Mouse (Mus musculus): ENCODE data around the gene Maml1. TPM values are rescaled to one million over a fixed set of nuclear protein-coding genes. Genes with fewer than 3 reads are reported as not detected.
A peak's percentile ranks its signal among the peaks of the same experiment; 100 is the strongest.

Maml1 gene
- polyA plus RNA-seq, 1 experiment from 2014 or later = 3.2 TPM

DNA sequence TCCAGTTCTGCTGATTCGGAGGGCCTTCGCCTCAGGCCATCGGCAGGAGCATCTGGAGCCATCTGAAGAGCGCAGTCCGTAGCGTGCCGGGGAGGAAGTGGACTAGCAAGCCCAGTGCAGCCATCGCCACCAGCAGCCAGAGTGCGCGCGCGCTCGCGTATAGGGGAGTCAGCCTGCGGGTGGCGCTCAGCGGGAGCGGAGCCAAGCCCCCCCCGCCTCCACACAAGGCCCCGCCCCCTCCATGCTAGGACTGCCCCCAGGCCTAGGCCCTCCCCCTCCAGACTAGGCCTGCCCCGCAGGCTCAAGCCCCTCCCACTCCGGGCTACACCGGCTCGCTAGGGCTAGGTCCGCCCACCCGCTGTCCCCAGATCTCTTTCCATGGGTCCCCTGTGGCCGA, 55.6 kb downstream of the Maml1 start:
- Histone ChIP-seq H3K27me3 (replicated peaks) (peaks cover 6% of the 10 kb centered on the region; the same call in 1 of the 2 replicates), H3K27ac (0 out of 2 replicates have a peak overlapping the region, but pooled peaks have one; percentile 37), H3K4me3 (peak overlapping the region; percentile 66), H3K36me3 (peaks cover 42% of the 10 kb centered on the region), H3K4me1 (peaks cover 50% of the 10 kb centered on the region), H3K4me2 (peak overlapping the region; percentile 100), H3K9me3 (replicated peaks) (no peaks in the 10 kb centered on the region), H3K9ac (peak overlapping the region; percentile 72)
- ATAC-seq = peak; percentile 91
- 4% methylated on average over 27 of the region's 27 CpGs for WGBS (ENCODE audit: insufficient replicate concordance)

GRCm38 (mm10) chr11:50234606-50235005, 57.5 kb downstream of the Maml1 start:
- Histone ChIP-seq H3K4me1 (peaks cover 57% of the 10 kb centered on the region), H3K4me3 (no peak overlapping the region), H3K27ac (no peak overlapping the region), H3K9ac (no peak overlapping the region), H3K27me3 (replicated peaks) (peaks cover 6% of the 10 kb centered on the region; the same call in 1 of the 2 replicates), H3K4me2 (no peak overlapping the region), H3K9me3 (replicated peaks) (no peaks in the 10 kb centered on the region), H3K36me3 (peaks cover 56% of the 10 kb centered on the region)
- WGBS (ENCODE audit: insufficient replicate concordance) = 88% methylated on average over 25 of the region's 25 CpGs
- ATAC-seq = no peak

DNA sequence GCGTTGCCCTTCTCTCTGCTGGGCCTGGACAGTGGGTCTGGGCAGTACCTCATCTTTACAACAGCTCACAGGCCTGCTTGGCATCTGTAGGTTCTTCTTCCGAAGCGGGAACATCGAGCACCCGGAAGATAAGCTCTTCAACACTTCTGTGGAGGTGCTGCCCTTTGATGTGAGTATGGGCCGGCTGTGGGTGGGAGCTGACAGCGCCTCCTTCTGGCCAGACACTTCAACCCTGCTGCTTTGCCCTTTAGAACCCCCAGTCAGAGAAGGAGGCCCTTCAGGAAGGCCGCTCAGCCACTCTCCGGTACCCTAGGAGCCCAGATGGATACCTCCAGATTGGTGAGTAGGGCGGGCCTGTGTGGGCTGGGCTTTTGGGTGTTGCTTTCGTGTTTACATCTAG, 58.1 kb downstream of the Maml1 start:
- peaks cover 57% of the 10 kb centered on the region for H3K4me1 ChIP-seq
- peaks cover 56% of the 10 kb centered on the region for H3K36me3 ChIP-seq
- peaks cover 6% of the 10 kb centered on the region; the same call in 1 of the 2 replicates for H3K27me3 ChIP-seq (replicated peaks)
- no peaks in the 10 kb centered on the region for H3K9me3 ChIP-seq (replicated peaks)
- H3K27ac ChIP-seq = no peak overlapping the region
- H3K4me3 ChIP-seq = no peak overlapping the region
- no peak for ATAC-seq
- H3K9ac ChIP-seq = no peak overlapping the region
- 81% methylated on average over 11 of the region's 11 CpGs for WGBS (ENCODE audit: insufficient replicate concordance)
- no peak overlapping the region for H3K4me2 ChIP-seq

GRCm38 (mm10) chr11:50233022-50233421, 59.1 kb downstream of the Maml1 start:
- Histone ChIP-seq H3K27me3 (replicated peaks) (peaks cover 6% of the 10 kb centered on the region; the same call in 1 of the 2 replicates), H3K4me2 (no peak overlapping the region), H3K36me3 (peaks cover 61% of the 10 kb centered on the region), H3K4me3 (no peak overlapping the region), H3K9ac (no peak overlapping the region), H3K27ac (no peak overlapping the region), H3K9me3 (replicated peaks) (no peaks in the 10 kb centered on the region), H3K4me1 (peaks cover 57% of the 10 kb centered on the region)
- no peak for ATAC-seq
- 87% methylated on average over 13 of the region's 13 CpGs for WGBS (ENCODE audit: insufficient replicate concordance)

DNA sequence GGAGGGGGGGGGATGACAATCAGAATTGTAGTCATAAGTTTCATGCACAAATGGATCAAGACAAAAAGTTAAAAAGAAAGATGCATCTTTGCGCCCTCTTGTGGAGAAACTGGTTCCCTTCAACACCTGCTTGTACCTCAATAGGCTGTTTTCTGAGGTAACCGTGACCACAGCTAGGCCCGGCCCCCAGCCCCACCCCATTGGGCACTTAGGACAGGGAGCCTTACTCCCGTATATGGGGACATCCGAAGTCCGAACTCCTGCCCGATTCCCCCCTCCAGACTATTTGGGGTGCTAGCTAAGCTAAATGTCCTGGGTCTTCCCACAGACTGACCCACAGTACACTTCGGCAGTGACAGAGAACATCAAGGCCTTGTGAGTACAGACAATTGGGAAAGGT, 60.7 kb downstream of the Maml1 start:
- ATAC-seq = no peak
- Histone ChIP-seq H3K4me3 (no peak overlapping the region), H3K27ac (no peak overlapping the region), H3K4me1 (peaks cover 60% of the 10 kb centered on the region), H3K27me3 (replicated peaks) (no peaks in the 10 kb centered on the region), H3K36me3 (peaks cover 68% of the 10 kb centered on the region), H3K4me2 (peak overlapping the region; percentile 45; the same call in 1 of the 2 replicates), H3K9me3 (replicated peaks) (no peaks in the 10 kb centered on the region), H3K9ac (no peak overlapping the region)
- 42% methylated on average over 8 of the region's 8 CpGs for WGBS (ENCODE audit: insufficient replicate concordance)

- Histone ChIP-seq H3K9ac (0 out of 2 replicates have a peak overlapping the region, but pooled peaks have one; percentile 20), H3K27ac (no peak overlapping the region), H3K27me3 (replicated peaks) (no peaks in the 10 kb centered on the region), H3K9me3 (replicated peaks) (no peaks in the 10 kb centered on the region), H3K4me1 (peaks cover 60% of the 10 kb centered on the region), H3K4me2 (peak overlapping the region; percentile 45), H3K36me3 (peaks cover 68% of the 10 kb centered on the region), H3K4me3 (peak overlapping the region; percentile 10; the same call in 1 of the 2 replicates)
- WGBS (ENCODE audit: insufficient replicate concordance) = 69% methylated on average over 45 of the region's 45 CpGs
- ATAC-seq = no peak
Observed at GRCm38 (mm10) chr11:50230481-50231304, 61.4 kb downstream of the Maml1 start.

DNA sequence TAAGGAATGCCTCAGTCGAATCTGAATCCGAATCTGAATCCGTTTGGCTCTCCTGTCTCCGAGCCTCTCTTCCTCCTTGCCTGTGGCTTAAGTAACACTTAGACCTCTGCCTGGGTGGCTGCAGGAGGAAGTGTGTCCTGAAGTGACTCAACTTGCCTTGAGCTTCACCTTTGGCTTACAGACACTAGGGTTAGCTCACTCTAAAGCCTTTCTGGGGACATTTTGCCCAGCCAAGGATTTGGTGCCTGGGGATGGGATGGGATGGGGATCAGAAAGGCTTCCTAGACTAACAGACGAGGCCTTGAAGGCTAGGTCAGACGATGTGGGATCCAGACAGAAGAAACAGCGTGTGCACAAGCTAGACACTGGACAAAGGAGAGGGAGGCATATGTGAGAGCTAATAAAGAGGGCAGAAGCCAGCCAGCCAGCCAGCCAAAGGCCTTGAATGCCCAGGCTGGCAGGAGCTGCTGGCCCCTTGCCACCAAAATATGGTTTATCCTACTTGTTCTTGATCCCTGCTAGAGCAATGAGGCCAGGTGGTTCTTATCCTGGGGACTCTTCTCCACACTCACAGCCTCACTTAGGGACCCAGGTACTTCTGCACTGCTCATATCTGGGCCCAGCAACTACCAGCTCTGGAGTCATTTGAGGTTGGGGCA, 62.7 kb downstream of the Maml1 start:
- no peak for ATAC-seq
- Histone ChIP-seq H3K27ac (no peak overlapping the region; the same call in 1 of the 2 replicates), H3K27me3 (replicated peaks) (no peaks in the 10 kb centered on the region), H3K4me3 (no peak overlapping the region), H3K9ac (no peak overlapping the region), H3K4me2 (no peak overlapping the region), H3K4me1 (peaks cover 57% of the 10 kb centered on the region), H3K9me3 (replicated peaks) (no peaks in the 10 kb centered on the region), H3K36me3 (peaks cover 55% of the 10 kb centered on the region)
- WGBS (ENCODE audit: insufficient replicate concordance) = 60% methylated on average over 7 of the region's 7 CpGs

DNA sequence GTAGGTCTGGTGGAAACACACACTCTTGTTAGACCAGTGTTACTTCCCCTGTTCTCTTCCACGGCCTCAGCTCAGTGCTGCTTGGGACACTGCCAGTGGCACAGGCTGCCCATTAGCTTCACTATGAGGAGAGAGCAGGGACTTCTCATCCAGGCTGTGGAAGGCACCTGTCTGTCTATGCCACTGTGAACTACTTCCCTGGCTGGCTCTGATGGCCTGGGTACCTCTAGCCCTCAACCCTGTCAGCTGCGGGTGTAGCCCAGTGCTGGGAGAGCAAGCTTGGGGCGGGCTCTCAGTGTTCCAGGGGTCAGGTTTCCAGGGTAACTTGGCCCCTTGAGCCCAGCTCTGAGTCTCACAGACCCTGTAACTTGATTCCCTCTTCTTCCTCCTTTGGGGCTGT, 63.3 kb downstream of the Maml1 start:
- H3K36me3 ChIP-seq = peaks cover 49% of the 10 kb centered on the region
- WGBS (ENCODE audit: insufficient replicate concordance) = 57% methylated on average over 3 of the region's 3 CpGs
- H3K9ac ChIP-seq = 0 out of 2 replicates have a peak overlapping the region, but pooled peaks have one; percentile 3

DNA sequence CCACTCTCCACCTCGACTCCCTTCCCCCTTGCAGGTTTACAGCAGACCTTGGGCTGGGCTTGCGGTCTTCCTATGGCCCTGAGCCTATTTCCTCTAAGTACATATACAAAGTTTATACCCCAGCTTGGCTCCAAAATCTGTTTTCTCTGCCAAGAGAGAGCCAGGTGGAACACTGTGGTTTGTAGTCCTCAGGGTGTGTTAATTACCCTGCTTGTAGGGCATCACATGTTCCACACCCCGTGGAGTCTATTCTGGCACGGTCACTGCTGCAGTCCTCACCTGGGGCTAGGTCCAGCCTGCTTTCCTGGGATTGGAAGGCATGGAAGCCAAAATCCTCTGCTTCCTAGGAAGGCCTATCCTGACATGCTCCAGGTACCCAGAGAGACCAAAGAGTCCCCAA, 64.4 kb downstream of the Maml1 start:
- no peaks in the 10 kb centered on the region for H3K27me3 ChIP-seq (replicated peaks)
- H3K9me3 ChIP-seq (replicated peaks) = no peaks in the 10 kb centered on the region
- no peak for ATAC-seq
- WGBS (ENCODE audit: insufficient replicate concordance) = 79% methylated on average over 4 of the region's 4 CpGs
- H3K4me1 ChIP-seq = peaks cover 72% of the 10 kb centered on the region
- H3K9ac ChIP-seq = 0 out of 2 replicates have a peak overlapping the region, but pooled peaks have one; percentile 12
- H3K27ac ChIP-seq = peak overlapping the region; percentile 98
- H3K4me2 ChIP-seq = peak overlapping the region; percentile 86
- H3K4me3 ChIP-seq = no peak overlapping the region
- peaks cover 38% of the 10 kb centered on the region for H3K36me3 ChIP-seq

More for the DNA sequence above, 63.3 kb downstream of the Maml1 start:
- peaks cover 62% of the 10 kb centered on the region for H3K4me1 ChIP-seq
- H3K27ac ChIP-seq = peak overlapping the region; percentile 0; the same call in 1 of the 2 replicates
- H3K4me2 ChIP-seq = no peak overlapping the region
- H3K9me3 ChIP-seq (replicated peaks) = no peaks in the 10 kb centered on the region
- no peak for ATAC-seq
- no peaks in the 10 kb centered on the region for H3K27me3 ChIP-seq (replicated peaks)
- no peak overlapping the region for H3K4me3 ChIP-seq

DNA sequence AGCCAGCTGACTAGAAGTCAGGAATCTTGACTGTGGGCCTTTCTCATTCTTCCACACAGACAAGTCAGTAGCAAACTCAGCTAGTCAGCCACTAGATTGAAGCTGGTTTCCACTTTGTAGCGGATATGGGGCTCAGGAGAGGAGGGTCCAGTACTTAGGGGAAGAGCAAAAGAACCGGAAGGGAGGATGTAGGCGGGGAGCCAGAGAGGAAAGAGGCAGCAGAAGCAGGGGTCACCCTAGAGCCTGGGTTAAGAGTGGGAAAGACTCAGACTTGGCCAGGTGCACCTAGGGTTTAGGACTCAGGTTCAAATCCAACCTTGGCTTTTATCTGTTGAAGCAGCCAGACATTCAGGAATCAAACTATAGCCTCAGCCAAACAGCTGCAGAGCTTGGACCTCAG, 64.9 kb downstream of the Maml1 start:
- Histone ChIP-seq H3K27ac (peak overlapping the region; percentile 98), H3K9me3 (replicated peaks) (no peaks in the 10 kb centered on the region), H3K9ac (peak overlapping the region; percentile 98), H3K27me3 (replicated peaks) (no peaks in the 10 kb centered on the region), H3K36me3 (peaks cover 33% of the 10 kb centered on the region), H3K4me1 (peaks cover 77% of the 10 kb centered on the region), H3K4me2 (peak overlapping the region; percentile 86), H3K4me3 (peak overlapping the region; percentile 91)
- 68% methylated on average over 3 of the region's 3 CpGs for WGBS (ENCODE audit: insufficient replicate concordance)
- no peak for ATAC-seq

DNA sequence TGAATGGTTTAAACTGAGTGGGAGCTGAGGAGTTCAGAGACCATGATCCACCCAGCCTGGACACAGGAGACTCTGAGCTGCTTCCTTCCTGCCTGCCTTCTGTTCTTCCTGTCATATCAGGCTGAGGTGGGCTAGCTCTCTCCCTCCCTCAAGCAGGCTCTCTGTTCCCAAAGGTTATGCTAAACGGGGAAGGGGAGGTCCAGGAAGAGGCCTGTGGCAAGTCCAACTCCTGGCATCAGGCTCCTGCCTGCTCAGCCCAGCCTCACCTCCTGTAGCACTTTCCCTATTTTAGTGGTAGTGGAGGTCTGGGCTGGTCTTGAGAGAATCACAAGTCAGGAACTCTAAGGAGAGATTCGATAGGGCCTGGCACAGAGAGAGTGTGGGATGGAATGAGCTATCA, 65.7 kb downstream of the Maml1 start:
- Histone ChIP-seq H3K4me2 (peak overlapping the region; percentile 86), H3K27ac (peak overlapping the region; percentile 98), H3K4me3 (peak overlapping the region; percentile 91), H3K9me3 (replicated peaks) (no peaks in the 10 kb centered on the region), H3K36me3 (peaks cover 29% of the 10 kb centered on the region), H3K4me1 (peaks cover 73% of the 10 kb centered on the region), H3K9ac (peak overlapping the region; percentile 98), H3K27me3 (replicated peaks) (no peaks in the 10 kb centered on the region)
- 12% methylated on average over 2 of the region's 2 CpGs for WGBS (ENCODE audit: insufficient replicate concordance)
- no peak for ATAC-seq
